Mouse (Mus musculus) hindbrain, embryonic 15.5 days (tissue): ENCODE results near the gene Ccdc160. TPM values are rescaled to one million over a fixed set of nuclear protein-coding genes. Genes with fewer than 3 reads are reported as not detected.

Experiments used
- ATAC-seq: fragments of 200-750 bp; cut with Nextera tagmentation; 2 replicates; pipeline ENCODE4 v1.8.0; 2017; ENCODE audit warnings: low read depth, moderate number of reproducible peaks, moderate TSS enrichment; ENCODE audit not compliant: low FRiP score
- H3K27ac ChIP-seq: fragments of 300-500 bp; sonication (generic); replicated peaks from 2 replicates; pipeline ENCODE4 v1.5.1; 2015; ENCODE audit warnings: mild to moderate bottlenecking, inconsistent platforms
- H3K27me3 ChIP-seq: fragments of 300-500 bp; sonication (generic); 2 replicates; pipeline ENCODE4 v1.6.1; 2015; ENCODE audit warnings: control low read depth, inconsistent platforms
- H3K36me3 ChIP-seq: fragments of 300-500 bp; sonication (generic); 2 replicates; pipeline ENCODE4 v1.6.1; 2015; ENCODE audit warnings: control low read depth, inconsistent platforms
- H3K4me1 ChIP-seq: fragments of 300-500 bp; sonication (generic); replicated peaks from 2 replicates; pipeline ENCODE4 v1.6.1; 2015; ENCODE audit warnings: control low read depth, inconsistent platforms
- H3K4me2 ChIP-seq: fragments of 300-500 bp; sonication (generic); 2 replicates; pipeline ENCODE4 v1.6.1; 2015; ENCODE audit warnings: moderate library complexity, mild to moderate bottlenecking, inconsistent platforms
- H3K4me3 ChIP-seq: fragments of 300-500 bp; sonication (generic); 2 replicates; pipeline ENCODE4 v1.5.1; 2015; ENCODE audit warnings: mild to moderate bottlenecking, inconsistent platforms
- H3K9ac ChIP-seq: fragments of 300-500 bp; sonication (generic); 2 replicates; pipeline ENCODE4 v1.6.1; 2015; ENCODE audit warnings: inconsistent platforms
- H3K9me3 ChIP-seq: fragments of 300-500 bp; sonication (generic); 2 replicates; pipeline ENCODE4 v1.6.1; 2016; ENCODE audit warnings: control low read depth, inconsistent platforms
- WGBS: fragments of 180-500 bp; shearing (Covaris S2); methylation state at CpG from one replicate; pipeline ENCODE4 v1.1.7; 2015; 5-methylcytosine and 5-hydroxymethylcytosine counted together
- polyA plus RNA-seq: library from polyadenylated mRNA; unstranded; fragments of >200 nt; fragmentation: Nextera tagmentation; extraction: Ambion mirVana; gene quantifications from 2 replicates; pipeline ENCODE4 v1.2.1, GENCODE M21; 2015

Gene Ccdc160
- polyA plus RNA-seq, 1 experiment from 2014 or later, result 7.5 TPM

GRCm38 (mm10) chrX:52775973-52776372, 15.0 kb upstream of the Ccdc160 start:
- Histone ChIP-seq H3K9ac (no peak overlapping the region), H3K27ac (no peak overlapping the region), H3K4me3 (no peak overlapping the region), H3K9me3 (no peaks in the 10 kb centered on the region), H3K27me3 (no peaks in the 10 kb centered on the region), H3K4me2 (no peak overlapping the region), H3K4me1 (no peaks in the 10 kb centered on the region), H3K36me3 (no peaks in the 10 kb centered on the region)
- no peak for ATAC-seq
- 53% methylated on average over 3 of the region's 3 CpGs for WGBS

GRCm38 (mm10) chrX:52777671-52778070, 13.3 kb upstream of the Ccdc160 start:
- no peaks in the 10 kb centered on the region for H3K9me3 ChIP-seq
- H3K9ac ChIP-seq, result no peak overlapping the region
- no peaks in the 10 kb centered on the region for H3K27me3 ChIP-seq
- no peak for ATAC-seq
- no peak overlapping the region for H3K4me3 ChIP-seq
- H3K4me2 ChIP-seq, result no peak overlapping the region
- WGBS, result 78% methylated on average over 5 of the region's 5 CpGs
- H3K36me3 ChIP-seq, result no peaks in the 10 kb centered on the region
- H3K27ac ChIP-seq, result no peak overlapping the region
- H3K4me1 ChIP-seq, result no peaks in the 10 kb centered on the region

GRCm38 (mm10) chrX:52783898-52784297, 7.1 kb upstream of the Ccdc160 start:
- no peak overlapping the region for H3K27ac ChIP-seq
- no peak overlapping the region for H3K4me2 ChIP-seq
- no peak overlapping the region for H3K4me3 ChIP-seq
- H3K4me1 ChIP-seq, result no peaks in the 10 kb centered on the region
- no peaks in the 10 kb centered on the region for H3K9me3 ChIP-seq
- H3K36me3 ChIP-seq, result no peaks in the 10 kb centered on the region
- no peaks in the 10 kb centered on the region for H3K27me3 ChIP-seq
- ATAC-seq, result no peak
- no peak overlapping the region for H3K9ac ChIP-seq
- 71% methylated on average over 5 of the region's 5 CpGs for WGBS

- H3K4me1 ChIP-seq, result peaks cover 5% of the 10 kb centered on the region; the same call in 1 of the 2 replicates
- peak overlapping the region; percentile 50; the same call in 1 of the 2 replicates for H3K4me3 ChIP-seq
- no peak for ATAC-seq
Observed at GRCm38 (mm10) chrX:52791944-52792719, 1.1 kb downstream of the Ccdc160 start.

GRCm38 (mm10) chrX:52792861-52793260, 1.9 kb downstream of the Ccdc160 start:
- no peak overlapping the region for H3K9ac ChIP-seq
- 51% methylated on average over 6 of the region's 6 CpGs for WGBS
- peaks cover 5% of the 10 kb centered on the region; the same call in 1 of the 2 replicates for H3K4me1 ChIP-seq
- no peaks in the 10 kb centered on the region for H3K36me3 ChIP-seq
- no peaks in the 10 kb centered on the region for H3K27me3 ChIP-seq
- no peak overlapping the region for H3K27ac ChIP-seq
- peak overlapping the region; percentile 13; the same call in 1 of the 2 replicates for H3K4me2 ChIP-seq
- no peak for ATAC-seq
- H3K9me3 ChIP-seq, result no peaks in the 10 kb centered on the region
- no peak overlapping the region for H3K4me3 ChIP-seq

More at GRCm38 (mm10) chrX:52791944-52792719, 1.1 kb downstream of the Ccdc160 start:
- WGBS, result 41% methylated on average over 10 of the region's 10 CpGs
- H3K27me3 ChIP-seq, result no peaks in the 10 kb centered on the region
- H3K36me3 ChIP-seq, result no peaks in the 10 kb centered on the region
- peak overlapping the region; percentile 57 for H3K4me2 ChIP-seq
- H3K27ac ChIP-seq, result no peak overlapping the region
- no peaks in the 10 kb centered on the region for H3K9me3 ChIP-seq
- H3K9ac ChIP-seq, result no peak overlapping the region

- no peak overlapping the region for H3K27ac ChIP-seq
- no peak overlapping the region for H3K4me3 ChIP-seq
- WGBS, result 25% methylated on average over 8 of the region's 8 CpGs
- H3K27me3 ChIP-seq, result no peaks in the 10 kb centered on the region
- H3K9me3 ChIP-seq, result no peaks in the 10 kb centered on the region
- H3K4me1 ChIP-seq, result peaks cover 5% of the 10 kb centered on the region; the same call in 1 of the 2 replicates
- H3K9ac ChIP-seq, result no peak overlapping the region
- no peaks in the 10 kb centered on the region for H3K36me3 ChIP-seq
- no peak for ATAC-seq
- no peak overlapping the region for H3K4me2 ChIP-seq
Observed at GRCm38 (mm10) chrX:52795816-52796215, 4.8 kb downstream of the Ccdc160 start.

- H3K27me3 ChIP-seq, result no peaks in the 10 kb centered on the region
- H3K4me3 ChIP-seq, result no peak overlapping the region
- no peaks in the 10 kb centered on the region for H3K36me3 ChIP-seq
- no peak overlapping the region for H3K9ac ChIP-seq
- ATAC-seq, result no peak
- no peaks in the 10 kb centered on the region for H3K9me3 ChIP-seq
- H3K4me1 ChIP-seq, result peaks cover 5% of the 10 kb centered on the region; the same call in 1 of the 2 replicates
- H3K27ac ChIP-seq, result no peak overlapping the region
- no peak overlapping the region for H3K4me2 ChIP-seq
- 69% methylated on average over 9 of the region's 9 CpGs for WGBS
Observed at GRCm38 (mm10) chrX:52797031-52797625, 6.1 kb downstream of the Ccdc160 start.

- H3K4me1 ChIP-seq, result no peaks in the 10 kb centered on the region
- H3K4me2 ChIP-seq, result no peak overlapping the region
- H3K9ac ChIP-seq, result no peak overlapping the region
- no peaks in the 10 kb centered on the region for H3K27me3 ChIP-seq
- H3K27ac ChIP-seq, result no peak overlapping the region
- no peaks in the 10 kb centered on the region for H3K9me3 ChIP-seq
- H3K36me3 ChIP-seq, result no peaks in the 10 kb centered on the region
- no peak overlapping the region for H3K4me3 ChIP-seq
- WGBS, result 71% methylated on average over 14 of the region's 14 CpGs
- ATAC-seq, result no peak
Observed at GRCm38 (mm10) chrX:52798255-52798654, 7.3 kb downstream of the Ccdc160 start.

- no peaks in the 10 kb centered on the region for H3K27me3 ChIP-seq
- H3K4me1 ChIP-seq, result no peaks in the 10 kb centered on the region
- ATAC-seq, result no peak
- no peak overlapping the region for H3K4me3 ChIP-seq
- H3K4me2 ChIP-seq, result no peak overlapping the region
- 44% methylated on average over 6 of the region's 6 CpGs for WGBS
- no peak overlapping the region for H3K9ac ChIP-seq
- H3K9me3 ChIP-seq, result no peaks in the 10 kb centered on the region
- H3K27ac ChIP-seq, result no peak overlapping the region
- no peaks in the 10 kb centered on the region for H3K36me3 ChIP-seq
Observed at GRCm38 (mm10) chrX:52799566-52799965, 8.6 kb downstream of the Ccdc160 start.

GRCm38 (mm10) chrX:52819338-52819737, 28.3 kb downstream of the Ccdc160 start:
- ATAC-seq, result no peak

More at GRCm38 (mm10) chrX:52819338-52819737, 28.3 kb downstream of the Ccdc160 start:
- H3K36me3 ChIP-seq, result no peaks in the 10 kb centered on the region
- H3K4me1 ChIP-seq, result no peaks in the 10 kb centered on the region
- H3K4me2 ChIP-seq, result no peak overlapping the region
- 41% methylated on average over 3 of the region's 3 CpGs for WGBS
- no peak overlapping the region for H3K9ac ChIP-seq
- no peak overlapping the region for H3K4me3 ChIP-seq
- H3K9me3 ChIP-seq, result no peaks in the 10 kb centered on the region
- no peaks in the 10 kb centered on the region for H3K27me3 ChIP-seq
- no peak overlapping the region for H3K27ac ChIP-seq
